Mouse (Mus musculus): Measurements from ENCODE around the gene Hist1h2br. TPM values are rescaled to one million over a fixed set of nuclear protein-coding genes. Genes with fewer than 3 reads are reported as not detected.
"Not testable (repeated sequence)": the region's sequence is repeated elsewhere in the genome, so short reads cannot be mapped to it uniquely, and the experiment has no call there.

The Hist1h2br gene
- polyA plus RNA-seq, 1 experiment from 2014 or later, result 24.2 TPM

GRCm38 (mm10) chr13:21811539-21811938 lies 22.0 kb upstream of the Hist1h2br start, which contains the start of gene Hist1h4m:
TSS of gene Hist1h4m (plus strand) at chr13:21811746.
- not testable (repeated sequence) for H3K4me1 ChIP-seq; H3K36me3 ChIP-seq (replicated peaks); DNase-seq (ENCODE audit: low spot score); H3K9me3 ChIP-seq; H3K27me3 ChIP-seq (replicated peaks; ENCODE audit: low read depth, poor library complexity, severe bottlenecking)
- no CpG with 5 or more reads among the region's 24 CpGs for WGBS
- Histone ChIP-seq H3K4me3 (peak within 1 kb of the TSS; percentile 45), H3K27ac (replicated peaks) (peak within 1 kb of the TSS; percentile 69)

- not testable (repeated sequence) for H3K27me3 ChIP-seq (replicated peaks; ENCODE audit: low read depth, poor library complexity, severe bottlenecking); H3K36me3 ChIP-seq (replicated peaks); H3K9me3 ChIP-seq; DNase-seq (ENCODE audit: low spot score); H3K4me1 ChIP-seq
- Histone ChIP-seq H3K27ac (replicated peaks) (peak overlapping the region; percentile 69), H3K4me3 (peak overlapping the region; percentile 45)
- 1% methylated on average over 14 of the region's 14 CpGs for WGBS
Measured at GRCm38 (mm10) chr13:21812092-21812491, 21.5 kb upstream of the Hist1h2br start.

- H3K4me1 ChIP-seq; H3K27me3 ChIP-seq (replicated peaks; ENCODE audit: low read depth, poor library complexity, severe bottlenecking); H3K9me3 ChIP-seq; DNase-seq (ENCODE audit: low spot score); H3K27ac ChIP-seq (replicated peaks); H3K36me3 ChIP-seq (replicated peaks); H3K4me3 ChIP-seq: not testable (repeated sequence)
- WGBS, result 81% methylated on average over 8 of the region's 16 CpGs
Measured at GRCm38 (mm10) chr13:21820082-21820890, 13.3 kb upstream of the Hist1h2br start.

DNA sequence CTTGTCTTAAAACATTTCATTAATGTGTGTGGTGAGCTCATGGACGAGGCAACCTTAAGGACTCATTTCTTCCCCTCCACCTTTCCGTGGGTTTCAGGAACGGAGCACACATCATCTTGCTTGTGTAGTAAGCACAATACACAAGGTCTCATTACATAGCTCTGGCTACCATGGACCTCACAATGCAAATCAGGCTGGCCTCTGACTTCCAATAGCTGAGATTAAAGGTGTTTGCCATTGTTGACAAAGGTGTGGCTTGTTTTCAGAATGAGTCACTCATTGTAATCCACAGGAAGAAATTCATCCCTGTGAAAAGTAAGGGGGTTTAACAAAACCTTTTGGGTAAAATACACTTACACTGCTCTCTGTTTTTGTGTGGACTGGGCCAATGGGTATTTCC lies 5.0 kb upstream of the Hist1h2br start:
- Histone ChIP-seq H3K27ac (replicated peaks) (no peak overlapping the region; the same call in 1 of the 2 replicates), H3K36me3 (replicated peaks) (no peaks in the 10 kb centered on the region; the same call in 1 of the 2 replicates), H3K9me3 (no peaks in the 10 kb centered on the region), H3K27me3 (replicated peaks; ENCODE audit: low read depth, poor library complexity, severe bottlenecking) (no peaks in the 10 kb centered on the region), H3K4me3 (no peak overlapping the region), H3K4me1 (0 out of 2 replicates have a peak, but pooled peaks cover 5% of the 10 kb centered on the region)
- DNase-seq (ENCODE audit: low spot score), result no peak
- 84% methylated on average over 3 of the region's 3 CpGs for WGBS

- WGBS, result 85% methylated on average over 10 of the region's 10 CpGs
- Histone ChIP-seq H3K36me3 (replicated peaks) (no peaks in the 10 kb centered on the region; the same call in 1 of the 2 replicates), H3K27ac (replicated peaks) (peak overlapping the region; percentile 66), H3K4me3 (peak overlapping the region; percentile 31; the same call in 1 of the 2 replicates), H3K27me3 (replicated peaks; ENCODE audit: low read depth, poor library complexity, severe bottlenecking) (no peaks in the 10 kb centered on the region), H3K9me3 (no peaks in the 10 kb centered on the region), H3K4me1 (0 out of 2 replicates have a peak, but pooled peaks cover 5% of the 10 kb centered on the region)
- no peak for DNase-seq (ENCODE audit: low spot score)
Measured at GRCm38 (mm10) chr13:21830344-21830743, 3.2 kb upstream of the Hist1h2br start.

- H3K27me3 ChIP-seq (replicated peaks; ENCODE audit: low read depth, poor library complexity, severe bottlenecking); H3K4me1 ChIP-seq; H3K9me3 ChIP-seq; H3K36me3 ChIP-seq (replicated peaks); DNase-seq (ENCODE audit: low spot score): not testable (repeated sequence)
- Histone ChIP-seq H3K4me3 (peak within 1 kb of the TSS; percentile 44), H3K27ac (replicated peaks) (peak within 1 kb of the TSS; percentile 61)
- WGBS, result under 1% methylated on average over 27 of the region's 58 CpGs
Measured at GRCm38 (mm10) chr13:21831418-21832394, 1.8 kb upstream of the Hist1h2br start, which contains the start of gene Hist1h4n. TSS of gene Hist1h4n (minus strand) at chr13:21832196.

DNA sequence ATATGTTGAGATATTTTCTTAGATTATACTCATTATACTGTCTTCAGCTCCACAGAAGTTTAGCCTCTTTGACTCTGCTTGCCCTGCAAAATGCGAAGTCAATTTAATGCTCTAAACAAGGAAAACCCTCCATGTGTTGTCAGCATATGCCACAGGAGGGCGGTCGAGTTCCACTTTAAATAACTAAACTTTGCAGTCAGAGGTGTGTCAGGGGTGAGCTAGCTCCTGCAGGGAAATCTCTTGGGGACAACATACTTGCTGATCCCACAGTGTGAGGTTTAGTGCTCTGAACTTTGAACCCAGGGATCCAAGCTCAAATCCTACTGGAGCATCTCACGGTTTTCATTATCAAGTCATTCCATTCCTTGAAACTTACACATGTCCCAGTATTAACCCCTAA lies 7.0 kb downstream of the Hist1h2br start:
- not testable (repeated sequence) for H3K27ac ChIP-seq (replicated peaks); H3K4me3 ChIP-seq; H3K36me3 ChIP-seq (replicated peaks); H3K4me1 ChIP-seq; H3K9me3 ChIP-seq; H3K27me3 ChIP-seq (replicated peaks; ENCODE audit: low read depth, poor library complexity, severe bottlenecking); DNase-seq (ENCODE audit: low spot score)
- no CpG with 5 or more reads among the region's 4 CpGs for WGBS

DNA sequence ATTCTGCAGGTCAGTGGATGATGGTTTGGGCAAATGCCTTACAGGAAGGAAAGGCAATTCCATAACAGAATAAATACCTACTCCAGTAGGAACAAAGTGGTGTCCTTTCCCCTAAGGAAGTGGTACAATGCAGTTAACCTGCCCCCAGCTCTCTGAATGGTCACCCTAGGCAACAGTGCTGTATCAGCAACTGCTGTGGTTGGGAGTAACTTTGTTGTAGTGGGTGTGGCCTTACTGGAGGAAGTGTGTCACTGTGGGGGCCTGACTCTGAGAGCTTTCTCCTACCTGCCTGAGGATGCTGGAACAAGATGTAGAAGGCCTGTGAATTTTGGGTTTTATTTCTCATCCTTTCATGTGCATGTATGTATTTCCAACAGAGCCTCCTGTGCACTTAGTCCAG lies 12.8 kb downstream of the Hist1h2br start:
- H3K9me3 ChIP-seq; H3K36me3 ChIP-seq (replicated peaks); H3K27me3 ChIP-seq (replicated peaks; ENCODE audit: low read depth, poor library complexity, severe bottlenecking); H3K27ac ChIP-seq (replicated peaks); DNase-seq (ENCODE audit: low spot score); H3K4me1 ChIP-seq; H3K4me3 ChIP-seq: not testable (repeated sequence)

- Histone ChIP-seq H3K9me3 (no peaks in the 10 kb centered on the region), H3K27me3 (replicated peaks; ENCODE audit: low read depth, poor library complexity, severe bottlenecking) (no peaks in the 10 kb centered on the region), H3K36me3 (replicated peaks) (no peaks in the 10 kb centered on the region), H3K4me3 (peak overlapping the region; percentile 29; the same call in 1 of the 2 replicates), H3K27ac (replicated peaks) (no peak overlapping the region), H3K4me1 (no peaks in the 10 kb centered on the region)
- peak; percentile 58 for DNase-seq (ENCODE audit: low spot score)
- 15% methylated on average over 8 of the region's 8 CpGs for WGBS
Measured at GRCm38 (mm10) chr13:21847883-21848282, 14.3 kb downstream of the Hist1h2br start.

DNA sequence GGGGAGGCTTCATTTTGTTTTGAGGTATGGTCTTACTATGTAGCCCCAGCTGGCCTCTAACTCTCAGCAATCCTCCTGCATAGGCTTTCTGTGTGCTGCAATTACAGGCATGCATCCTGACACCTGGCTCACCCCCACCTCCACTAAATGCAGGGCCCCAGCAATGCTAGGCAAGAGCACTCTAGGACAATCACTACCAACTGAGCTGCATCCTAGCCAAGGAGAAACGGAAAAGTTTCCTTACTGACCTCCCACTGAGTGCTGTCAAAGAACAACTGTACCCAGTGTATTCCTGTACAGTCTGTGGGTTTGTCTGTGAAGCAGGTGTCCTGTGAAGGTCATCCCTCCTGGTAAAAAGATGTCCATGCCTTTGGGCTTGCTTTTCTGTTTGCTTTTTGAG lies 17.2 kb downstream of the Hist1h2br start:
- H3K4me3 ChIP-seq; DNase-seq (ENCODE audit: low spot score); H3K9me3 ChIP-seq; H3K27me3 ChIP-seq (replicated peaks; ENCODE audit: low read depth, poor library complexity, severe bottlenecking); H3K27ac ChIP-seq (replicated peaks); H3K4me1 ChIP-seq; H3K36me3 ChIP-seq (replicated peaks): not testable (repeated sequence)
- WGBS, result 38% methylated on average over 1 of the region's 1 CpGs

- DNase-seq (ENCODE audit: low spot score), result no peak
- Histone ChIP-seq H3K9me3 (no peaks in the 10 kb centered on the region), H3K4me3 (no peak overlapping the region), H3K27ac (replicated peaks) (no peak overlapping the region), H3K4me1 (no peaks in the 10 kb centered on the region), H3K36me3 (replicated peaks) (no peaks in the 10 kb centered on the region), H3K27me3 (replicated peaks; ENCODE audit: low read depth, poor library complexity, severe bottlenecking) (no peaks in the 10 kb centered on the region)
- WGBS, result 75% methylated on average over 3 of the region's 3 CpGs
Measured at GRCm38 (mm10) chr13:21852215-21852945, 18.8 kb downstream of the Hist1h2br start.

DNA sequence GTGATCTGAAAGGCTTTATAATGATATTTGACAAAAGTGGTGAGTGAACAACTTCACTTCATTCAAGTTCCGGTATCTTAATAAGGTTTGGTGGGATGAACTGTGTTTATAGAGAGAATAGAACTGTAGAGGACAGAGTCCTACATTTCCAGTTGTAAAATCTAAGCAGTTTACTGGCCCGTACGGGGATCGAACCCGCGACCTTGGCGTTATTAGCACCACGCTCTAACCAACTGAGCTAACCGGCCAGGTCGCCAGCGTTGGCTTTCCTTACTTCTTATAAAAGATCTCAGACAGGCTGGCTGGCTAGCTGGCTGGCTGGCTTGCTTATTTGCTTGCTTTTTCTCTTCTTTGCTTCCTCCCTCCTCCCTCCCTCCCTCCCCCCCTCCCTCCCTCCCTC lies 21.6 kb downstream of the Hist1h2br start:
- Histone ChIP-seq H3K4me1 (no peaks in the 10 kb centered on the region), H3K27me3 (replicated peaks; ENCODE audit: low read depth, poor library complexity, severe bottlenecking) (no peaks in the 10 kb centered on the region), H3K4me3 (peak overlapping the region; percentile 64), H3K27ac (replicated peaks) (no peak overlapping the region; the same call in 1 of the 2 replicates), H3K9me3 (no peaks in the 10 kb centered on the region), H3K36me3 (replicated peaks) (no peaks in the 10 kb centered on the region)
- DNase-seq (ENCODE audit: low spot score), result peak; percentile 90
- WGBS, result under 1% methylated on average over 11 of the region's 11 CpGs
